Mouse (Mus musculus): ENCODE data around the gene 1700049E17Rik2. TPM values are rescaled to one million over a fixed set of nuclear protein-coding genes. Genes with fewer than 3 reads are reported as not detected.

The 1700049E17Rik2 gene
- polyA plus RNA-seq, 1 experiment from 2014 or later = not detected

Other genes starting within 250 kb of the 1700049E17Rik2 start
- gene Gm5798, start 224.6 kb upstream of the 1700049E17Rik2 start, polyA plus RNA-seq (2015; fragmentation: Nextera tagmentation; extraction: Ambion mirVana) = not detected in 2 replicates
- gene Gm7945, start 186.8 kb upstream of the 1700049E17Rik2 start, polyA plus RNA-seq (2015; fragmentation: Nextera tagmentation; extraction: Ambion mirVana) = not detected in 2 replicates
- not detected in 2 replicates for gene Gm6482, start 164.9 kb upstream of the 1700049E17Rik2 start, polyA plus RNA-seq (2015; fragmentation: Nextera tagmentation; extraction: Ambion mirVana)
- not detected in 2 replicates for gene Gm7954, start 119.7 kb upstream of the 1700049E17Rik2 start, polyA plus RNA-seq (2015; fragmentation: Nextera tagmentation; extraction: Ambion mirVana)
- not detected in 2 replicates for gene Gm3486, start 83.7 kb upstream of the 1700049E17Rik2 start, polyA plus RNA-seq (2015; fragmentation: Nextera tagmentation; extraction: Ambion mirVana)
- not detected in 2 replicates for gene Gm7970, start 17.6 kb upstream of the 1700049E17Rik2 start, polyA plus RNA-seq (2015; fragmentation: Nextera tagmentation; extraction: Ambion mirVana)
- gene Gm3072, start 51.4 kb downstream of the 1700049E17Rik2 start, polyA plus RNA-seq (2015; fragmentation: Nextera tagmentation; extraction: Ambion mirVana) = not detected in 2 replicates
- gene Gm3676, start 73.3 kb downstream of the 1700049E17Rik2 start, polyA plus RNA-seq (2015; fragmentation: Nextera tagmentation; extraction: Ambion mirVana) = not detected in 2 replicates
- gene Gm8068, start 128.7 kb downstream of the 1700049E17Rik2 start, polyA plus RNA-seq (2015; fragmentation: Nextera tagmentation; extraction: Ambion mirVana) = not detected in 2 replicates
- gene Gm7929, start 177.4 kb downstream of the 1700049E17Rik2 start, polyA plus RNA-seq (2015; fragmentation: Nextera tagmentation; extraction: Ambion mirVana) = not detected in 2 replicates
- not detected in 2 replicates for gene Gm47189, start 199.2 kb downstream of the 1700049E17Rik2 start, polyA plus RNA-seq (2015; fragmentation: Nextera tagmentation; extraction: Ambion mirVana)

All from intestine, embryonic 16.5 days (tissue).